Mouse (Mus musculus) 416B (cell line): ENCODE data around the gene Ptov1.

Experiments
- DNase-seq: peaks from one replicate; pipeline ENCODE4 v3.0.0; 2011; ENCODE audit warnings: low read depth

Gene Ptov1

DNA sequence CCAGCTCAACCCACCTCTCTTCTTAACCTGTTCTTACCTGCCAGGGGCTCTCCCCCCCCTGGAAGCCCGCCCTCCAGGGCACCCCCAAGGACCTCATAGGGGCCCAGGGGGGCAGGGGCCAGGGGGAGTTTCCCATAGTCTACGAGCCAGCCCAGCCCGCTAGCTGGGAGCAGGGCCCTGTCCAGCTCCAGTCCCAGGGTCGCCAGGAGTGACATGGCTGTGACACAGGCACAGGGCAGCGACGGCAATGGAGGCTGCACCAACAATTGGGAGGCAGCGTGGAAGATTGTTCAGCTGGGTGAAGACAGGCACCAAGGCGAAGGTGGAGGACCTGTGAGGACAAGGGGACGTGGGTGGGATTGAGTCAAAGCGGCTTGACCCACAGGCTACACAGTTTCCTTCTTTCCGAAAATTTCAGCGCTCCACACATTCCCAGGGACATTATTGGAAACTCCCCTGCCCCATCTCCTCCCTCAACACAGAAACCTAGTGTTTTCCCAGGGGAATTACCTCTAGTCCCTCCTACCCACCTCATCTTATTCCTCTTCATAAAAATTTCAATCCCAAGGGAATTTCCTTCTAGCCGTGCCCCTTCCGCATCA is 54.5 kb downstream of the Ptov1 start:
- DNase-seq = no peak

DNA sequence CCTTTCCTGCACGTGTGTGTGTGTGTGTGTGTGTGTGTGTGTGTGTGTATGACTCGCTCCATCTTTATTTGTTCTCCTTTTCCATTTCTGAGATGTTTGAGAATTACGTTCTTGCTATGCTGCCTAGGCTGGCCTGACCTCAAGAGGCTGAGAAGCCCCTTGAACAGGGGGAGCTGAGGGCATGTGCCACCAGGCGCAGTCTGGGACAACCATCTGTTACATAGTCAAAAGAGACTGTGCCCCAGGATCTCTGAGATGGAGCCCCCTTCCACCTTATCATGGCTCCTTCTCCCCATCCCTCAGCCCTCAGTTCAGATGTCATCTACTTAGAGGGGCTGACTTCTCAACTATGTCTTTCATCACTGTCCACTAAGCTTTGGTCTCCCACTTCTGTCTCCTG is 55.2 kb downstream of the Ptov1 start:
- DNase-seq = no peak

- no peak for DNase-seq
Observed at GRCm38 (mm10) chr7:44813985-44814384, 55.6 kb downstream of the Ptov1 start.
